Mouse (Mus musculus) right cerebral cortex, postnatal 10 days (tissue): ENCODE results near the gene Uckl1.

Source experiments
- DNase-seq, 2 experiments: peaks; one replicate each; pipeline ENCODE4 v3.0.0; 2021; ENCODE audit warnings: low spot score in 2 of 2

The Uckl1 gene

GRCm38 (mm10) chr2:181572921-181573920, 11.5 kb downstream of the Uckl1 start:
- DNase-seq = no peak

DNA sequence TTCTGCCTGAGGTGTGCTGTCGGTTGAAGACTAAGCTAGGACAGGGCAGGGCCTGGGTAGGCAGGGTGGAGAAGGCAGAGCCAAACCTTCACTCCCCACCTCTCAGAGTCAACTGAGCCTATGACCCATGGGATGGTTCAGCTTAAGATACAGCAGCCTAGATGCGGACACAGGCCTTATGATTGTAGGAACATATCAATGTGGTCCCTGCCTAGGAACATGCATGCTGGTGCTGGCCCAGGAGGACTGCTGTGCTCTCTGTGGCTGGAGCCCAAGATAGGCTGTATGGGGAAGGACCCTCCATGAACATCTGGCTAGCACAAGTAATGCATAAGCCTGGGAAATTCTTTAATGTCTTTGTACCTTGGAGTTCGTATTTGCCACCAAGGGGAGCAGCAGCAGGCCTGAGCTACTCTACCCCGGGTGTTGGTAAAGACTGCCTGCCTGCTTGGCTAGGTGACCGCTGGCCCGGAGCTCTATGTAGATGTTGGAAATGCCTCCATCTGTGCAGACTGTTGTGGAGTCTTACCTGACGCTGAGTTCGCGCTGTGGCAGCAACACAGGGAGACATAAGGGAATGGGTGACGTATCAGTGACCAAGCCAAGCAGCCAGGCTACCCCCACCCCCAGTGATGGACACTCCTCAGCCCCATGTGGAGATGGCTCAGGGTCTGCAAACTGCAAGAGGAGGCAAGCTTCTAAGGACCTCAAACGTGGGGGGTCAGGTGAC, 12.6 kb downstream of the Uckl1 start:
- DNase-seq = no peak

DNA sequence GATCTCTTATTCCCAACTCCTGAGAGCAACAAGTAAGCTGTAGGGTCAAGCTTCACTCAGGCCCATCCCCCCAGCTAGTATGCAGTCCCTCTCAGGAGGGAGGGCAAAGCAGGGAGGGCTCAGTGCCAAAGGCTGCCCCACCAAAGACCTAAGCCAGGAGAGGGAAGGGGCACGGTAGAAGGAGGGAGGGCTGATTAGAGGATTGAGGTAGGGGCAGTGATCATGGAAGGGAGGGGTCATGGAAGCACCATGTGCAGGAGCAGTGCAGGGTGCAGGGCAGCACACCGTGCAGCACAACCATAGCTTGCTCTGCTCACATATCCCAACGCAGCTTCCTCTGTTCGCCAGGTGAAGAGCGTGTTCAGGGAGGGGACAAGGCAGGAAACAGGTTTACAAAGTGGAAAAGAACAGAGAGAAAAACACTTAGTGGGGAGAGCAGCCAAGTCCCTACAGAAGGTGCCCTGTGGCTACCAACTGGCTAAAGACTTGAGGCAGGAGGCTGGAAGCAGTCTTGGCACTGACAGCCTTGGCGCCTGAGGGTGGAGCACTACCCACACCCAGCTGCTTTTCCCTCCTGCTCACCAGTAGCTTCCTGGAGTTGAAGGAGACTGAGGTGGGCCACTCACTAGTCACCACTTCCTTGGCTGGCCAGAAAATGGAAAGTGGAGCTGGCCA, 13.6 kb downstream of the Uckl1 start:
- DNase-seq = peak in 1 of 2 experiments; percentile 34

- DNase-seq = peak in 1 of 2 experiments; percentile 25
Measured at GRCm38 (mm10) chr2:181570375-181570774, 14.3 kb downstream of the Uckl1 start.

DNA sequence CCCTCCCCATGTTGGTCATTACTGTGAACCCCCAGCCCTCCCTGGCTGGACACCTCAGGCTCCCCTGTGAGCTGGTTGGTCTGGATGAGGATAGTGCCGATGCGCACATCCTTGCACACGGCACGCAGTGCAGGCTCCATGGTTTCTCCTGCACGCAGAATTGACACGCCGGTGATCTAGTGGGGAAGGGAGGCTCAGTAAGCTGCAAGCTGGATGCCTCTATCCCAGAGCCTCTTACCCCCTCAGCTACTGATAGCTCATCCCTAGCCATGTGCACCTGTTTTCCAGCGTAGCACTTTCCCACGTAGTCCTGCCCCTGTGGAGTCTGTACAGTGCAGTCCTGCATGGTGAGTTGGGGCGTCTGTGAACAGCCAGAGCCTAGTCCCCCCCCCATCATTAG, 14.8 kb downstream of the Uckl1 start:
- DNase-seq = no peak

GRCm38 (mm10) chr2:181568272-181569008, 16.3 kb downstream of the Uckl1 start:
- no peak for DNase-seq

- DNase-seq = no peak
Measured at GRCm38 (mm10) chr2:181567338-181567737, 17.4 kb downstream of the Uckl1 start.

GRCm38 (mm10) chr2:181553772-181554171, 30.9 kb downstream of the Uckl1 start:
- DNase-seq = no peak

DNA sequence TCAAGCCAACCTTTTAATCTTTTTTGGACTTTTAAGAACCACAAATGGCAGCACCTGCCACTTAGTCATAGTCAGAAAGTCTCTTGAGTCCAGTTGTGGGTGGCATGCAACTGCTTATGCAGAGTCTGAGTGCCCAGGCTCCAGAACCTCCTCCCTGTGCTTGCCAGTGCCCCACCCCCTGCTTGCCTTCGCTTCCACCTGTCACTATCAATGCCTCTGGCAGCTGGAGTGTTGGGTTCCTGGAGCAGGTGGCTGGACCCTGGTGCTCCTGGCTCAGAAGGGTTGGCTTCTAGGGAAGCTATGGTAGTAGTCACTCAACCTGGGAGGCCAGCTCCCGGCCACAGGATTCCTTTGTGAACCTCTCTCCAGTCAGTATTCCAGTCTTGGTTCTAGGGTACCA, 34.5 kb downstream of the Uckl1 start:
- no peak for DNase-seq

GRCm38 (mm10) chr2:181548682-181549081, 36.0 kb downstream of the Uckl1 start:
- no peak for DNase-seq

- no peak for DNase-seq
Measured at GRCm38 (mm10) chr2:181548227-181548626, 36.5 kb downstream of the Uckl1 start.

DNA sequence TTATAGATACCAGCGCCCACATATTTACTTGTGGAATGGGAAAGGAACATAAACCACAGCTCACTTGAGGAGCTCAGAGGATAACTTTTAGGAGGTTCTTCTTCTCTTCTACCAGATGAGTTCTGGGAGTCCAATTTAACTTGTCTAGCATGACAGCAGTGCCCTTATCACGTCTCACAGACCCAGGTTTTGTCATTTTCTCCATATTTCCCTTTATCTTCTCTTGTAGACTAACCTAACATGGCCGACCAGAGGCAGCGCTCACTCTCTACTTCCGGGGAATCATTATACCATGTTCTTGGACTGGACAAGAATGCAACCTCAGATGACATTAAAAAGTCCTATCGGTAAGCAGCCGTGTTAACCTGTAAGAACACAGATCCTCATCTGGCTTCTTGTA, 38.5 kb downstream of the Uckl1 start:
- no peak for DNase-seq

- no peak for DNase-seq
Measured at GRCm38 (mm10) chr2:181541761-181542380, 42.8 kb downstream of the Uckl1 start.

GRCm38 (mm10) chr2:181537444-181538047, 47.1 kb downstream of the Uckl1 start:
- peak; percentile 64 to 81 for DNase-seq

GRCm38 (mm10) chr2:181536410-181536809, 48.3 kb downstream of the Uckl1 start:
- DNase-seq = no peak

DNA sequence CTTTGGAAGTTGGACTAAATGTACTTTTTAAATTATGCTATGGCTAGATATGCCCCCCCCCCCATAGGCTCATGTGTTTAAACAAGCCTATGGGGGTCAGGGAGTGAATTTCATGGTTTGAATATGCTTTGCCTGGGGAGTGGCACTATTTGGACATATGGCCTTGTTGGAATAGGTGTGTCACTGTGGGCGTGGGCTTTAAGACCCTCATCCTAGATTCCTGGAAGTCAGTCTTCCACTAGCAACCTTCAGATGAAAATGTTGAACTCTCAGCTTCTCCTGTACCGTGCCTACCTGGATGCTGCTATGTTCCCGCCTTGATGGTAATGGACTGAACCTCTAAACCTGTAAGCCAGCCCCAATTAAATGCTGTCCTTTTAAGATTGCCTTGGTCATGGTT, 52.1 kb downstream of the Uckl1 start:
- no peak for DNase-seq

DNA sequence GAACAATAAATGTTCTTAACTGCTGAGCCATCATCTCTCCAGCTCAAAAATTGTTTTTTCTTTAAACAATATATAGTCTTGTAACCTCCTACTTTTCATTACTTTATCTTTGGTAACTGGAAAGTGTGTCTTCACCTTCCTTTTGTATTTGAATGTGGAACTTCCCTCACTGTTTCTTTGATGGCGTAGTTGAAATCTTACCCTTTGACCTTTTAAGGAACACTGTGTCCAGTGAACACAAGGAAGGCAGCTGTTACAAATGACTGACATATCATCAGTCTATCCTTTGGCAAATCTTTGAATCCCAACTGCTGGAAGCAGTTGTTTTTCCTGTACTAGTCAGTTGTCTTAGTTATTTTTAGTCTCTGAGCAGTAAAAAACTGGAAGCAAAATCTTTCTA, 55.6 kb downstream of the Uckl1 start:
- no peak for DNase-seq

DNA sequence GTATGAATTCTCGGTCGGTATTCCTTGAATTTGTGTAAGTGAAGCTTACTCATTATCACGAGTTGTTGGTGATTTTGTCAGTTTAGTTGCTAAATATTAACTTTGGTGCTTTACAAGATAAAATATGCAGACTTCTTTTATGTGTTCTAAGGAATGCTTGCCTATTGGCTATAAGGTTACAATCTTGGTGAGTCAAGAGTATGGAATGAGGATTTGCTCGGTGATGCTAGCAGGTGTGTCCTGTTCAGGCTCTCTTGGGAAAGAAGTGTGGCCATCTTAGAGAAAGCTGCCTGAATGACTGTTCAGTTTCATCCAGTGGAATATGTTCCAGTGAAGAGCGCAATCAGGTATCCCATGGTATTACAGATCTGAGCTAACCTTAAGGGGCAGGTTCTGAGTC, 59.2 kb downstream of the Uckl1 start:
- DNase-seq = no peak

DNA sequence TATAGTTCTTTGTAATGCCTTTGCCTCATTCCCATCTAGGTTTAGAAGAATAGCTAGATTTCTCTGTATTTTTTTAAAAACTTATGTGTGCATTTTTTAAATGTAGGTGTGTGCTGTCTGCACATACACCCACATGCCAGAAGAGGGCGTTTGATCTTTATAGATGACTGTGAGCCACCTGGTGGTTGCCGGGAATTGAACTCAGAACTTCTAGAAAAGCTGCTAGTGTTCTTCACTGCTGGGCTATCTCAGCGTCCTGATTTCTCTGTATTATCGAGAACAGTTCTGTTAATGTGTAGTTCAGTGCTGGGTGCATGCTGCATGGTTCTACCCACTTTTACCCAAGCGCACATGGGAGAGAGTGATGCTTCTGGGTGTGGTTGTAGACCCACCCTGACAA, 61.9 kb downstream of the Uckl1 start:
- peak in 1 of 2 experiments; percentile 37 for DNase-seq

GRCm38 (mm10) chr2:181521491-181521890, 63.2 kb downstream of the Uckl1 start:
- no peak for DNase-seq

DNA sequence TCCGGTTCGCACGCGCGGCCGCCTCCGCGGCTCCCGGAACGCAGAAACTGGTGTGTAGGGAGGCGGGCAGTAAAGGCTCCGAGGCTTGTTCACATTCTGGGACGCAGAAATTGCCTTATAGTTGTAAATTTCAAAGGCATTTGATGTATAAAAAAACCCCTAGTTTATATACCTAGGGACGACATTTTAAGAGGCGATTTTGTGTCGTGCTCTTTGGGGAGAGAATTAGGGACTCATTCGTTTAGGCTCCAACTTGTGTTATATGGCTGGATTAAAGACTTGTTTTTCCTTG, 63.8 kb downstream of the Uckl1 start:
- no peak for DNase-seq
